Mouse (Mus musculus) lung, postnatal 10 days (tissue): ENCODE measurements at regions not wholly inside any gene's neighbourhood (a gene's known extent, or its start where the extent isn't known, plus 50 kb on each side); places are given as distances from the start of the nearest gene placed in this dataset.

Experiments
- DNase-seq: peaks from one replicate; pipeline ENCODE4 v3.0.0; 2021

DNA sequence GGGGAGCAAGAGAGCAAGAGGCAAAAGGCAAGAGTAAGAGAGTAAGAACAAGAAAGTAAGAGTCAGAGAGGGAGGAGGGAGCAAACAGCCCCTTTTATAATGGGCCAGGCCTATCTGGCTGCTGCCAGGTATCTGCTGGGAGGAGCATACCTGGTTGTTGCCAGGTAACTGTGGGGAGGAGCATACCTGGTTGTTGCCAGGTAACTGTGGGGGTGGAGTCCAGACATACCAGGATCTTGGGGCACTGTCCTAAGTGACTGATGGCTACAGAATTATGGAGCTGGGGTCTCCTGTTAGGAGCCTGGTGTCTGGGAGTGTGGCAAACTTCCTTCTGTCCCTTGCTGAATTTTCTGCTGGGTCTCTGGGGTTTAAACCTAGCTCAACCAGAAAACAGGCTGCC, 469.8 kb upstream of the Syt1 start:
- no peak for DNase-seq

DNA sequence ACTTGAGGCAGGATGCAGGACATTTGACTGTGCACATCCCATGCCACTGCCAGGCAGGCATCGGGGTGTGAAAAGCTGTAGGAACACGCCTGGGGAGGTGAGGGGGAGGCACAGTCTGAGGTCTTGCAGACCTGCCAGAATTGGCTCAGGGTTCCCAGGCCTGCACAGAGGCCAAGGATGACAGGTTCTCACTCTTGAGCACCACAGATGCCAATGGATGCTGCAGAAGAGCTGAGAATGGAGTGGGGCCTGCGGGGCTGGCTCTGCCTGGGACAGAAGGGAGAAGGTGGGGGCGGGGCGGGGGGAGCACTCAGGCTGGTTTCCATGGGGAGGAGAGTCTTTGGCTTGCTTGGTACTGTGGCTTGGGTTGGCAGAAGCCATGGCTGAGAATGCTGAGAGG, 469.2 kb upstream of the Syt1 start:
- DNase-seq: no peak

DNA sequence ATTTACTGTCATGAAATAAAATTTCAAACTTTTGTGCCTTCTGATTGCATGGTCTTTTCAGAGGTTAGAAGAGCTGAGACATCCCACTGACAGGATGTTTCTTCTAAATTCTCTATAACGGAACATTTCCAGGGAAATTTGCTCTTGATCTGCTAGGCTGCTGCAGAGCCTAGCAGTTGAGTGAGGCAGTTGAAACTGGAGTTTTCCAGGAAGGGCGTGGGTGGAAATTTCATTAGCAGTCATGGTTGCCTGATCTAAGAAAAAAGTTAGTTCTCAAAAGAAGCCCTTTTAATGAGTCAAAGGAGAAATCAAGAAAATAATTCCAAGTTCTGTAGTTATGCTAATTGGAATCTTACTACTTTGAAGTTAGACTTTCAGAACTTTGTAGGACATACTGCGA, 455.7 kb upstream of the Syt1 start:
- no peak for DNase-seq

DNA sequence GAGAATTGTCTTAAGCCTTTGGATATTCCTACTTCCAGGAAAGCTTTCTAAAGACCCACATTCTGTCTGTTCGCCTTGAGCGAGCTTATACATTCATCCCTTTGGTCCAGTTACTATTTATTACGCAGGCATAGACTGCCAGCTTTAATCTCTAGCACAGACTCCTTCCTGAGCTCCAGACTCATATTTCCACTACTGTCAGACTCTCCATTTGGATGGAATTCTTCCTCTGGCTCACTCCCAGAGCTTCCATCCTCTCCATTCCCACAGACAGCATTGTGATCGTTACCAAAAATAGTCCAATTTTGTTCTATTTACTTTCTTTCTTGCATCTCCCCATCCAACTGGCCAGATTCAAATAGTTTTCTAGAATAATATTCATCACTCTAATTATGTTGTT, 420.3 kb upstream of the Syt1 start:
- no peak for DNase-seq

DNA sequence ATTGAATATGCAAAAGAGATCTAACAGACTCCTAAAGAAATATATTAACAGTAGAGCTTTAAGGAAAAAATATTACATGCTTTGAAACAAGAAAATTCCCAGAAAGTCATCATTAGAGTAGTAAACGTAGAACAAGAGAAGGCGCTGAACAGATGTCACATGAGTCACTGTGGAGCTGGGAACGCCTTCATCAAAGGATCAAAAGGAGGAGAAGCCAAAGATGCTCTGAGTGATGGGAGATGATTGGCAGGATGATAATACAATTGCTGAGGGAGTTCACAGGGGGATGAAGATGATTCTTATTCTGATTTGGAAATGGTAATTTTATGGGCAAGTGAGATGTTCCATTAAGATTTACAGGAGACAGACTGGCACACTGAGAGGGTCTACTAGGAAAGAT, 417.1 kb upstream of the Syt1 start:
- no peak for DNase-seq

DNA sequence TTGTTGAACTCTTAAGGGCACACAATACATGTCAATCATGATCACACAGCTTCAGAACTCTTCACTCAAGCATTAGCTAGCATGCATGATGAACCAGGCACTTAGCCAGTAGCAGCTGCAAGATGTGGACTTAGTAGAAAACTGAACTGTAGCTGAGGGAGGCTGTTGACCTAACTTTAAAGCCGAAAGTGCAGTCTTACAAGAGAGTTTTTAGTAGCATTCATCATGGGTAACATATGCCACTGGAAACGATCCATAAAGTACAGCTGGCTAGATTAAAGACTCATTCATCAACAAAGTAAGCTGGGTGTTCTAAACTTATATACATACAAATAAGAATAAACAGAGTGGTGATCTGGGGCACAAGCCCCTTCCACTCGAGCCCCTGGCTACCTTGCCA, 396.2 kb upstream of the Syt1 start:
- no peak for DNase-seq

DNA sequence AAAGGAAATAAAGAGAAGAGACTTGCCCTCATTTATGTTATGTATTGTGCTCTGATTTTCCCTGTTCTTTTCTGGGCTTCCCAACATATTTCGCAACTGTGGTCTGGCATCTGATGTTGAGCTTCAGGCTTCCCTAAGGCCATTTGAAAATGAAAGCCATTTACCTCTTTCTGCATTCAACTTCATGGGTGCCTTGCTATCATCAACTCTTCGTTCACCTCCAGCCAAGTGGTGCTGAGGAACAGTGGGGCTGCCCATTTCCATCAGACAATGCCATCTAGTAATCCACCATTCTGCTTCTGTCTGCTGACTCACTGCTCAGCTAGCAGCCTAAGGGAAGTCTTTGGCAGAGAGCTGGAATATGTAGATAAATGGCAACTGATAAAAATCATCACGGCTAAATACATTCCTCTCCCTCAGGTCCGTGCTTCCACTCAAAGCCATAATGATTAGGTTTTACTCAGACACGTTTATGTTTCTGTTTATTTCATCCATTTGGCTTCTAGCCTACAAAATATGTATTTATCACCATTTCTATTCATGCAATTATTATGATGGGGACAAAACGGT, 394.4 kb upstream of the Syt1 start:
- DNase-seq: no peak

DNA sequence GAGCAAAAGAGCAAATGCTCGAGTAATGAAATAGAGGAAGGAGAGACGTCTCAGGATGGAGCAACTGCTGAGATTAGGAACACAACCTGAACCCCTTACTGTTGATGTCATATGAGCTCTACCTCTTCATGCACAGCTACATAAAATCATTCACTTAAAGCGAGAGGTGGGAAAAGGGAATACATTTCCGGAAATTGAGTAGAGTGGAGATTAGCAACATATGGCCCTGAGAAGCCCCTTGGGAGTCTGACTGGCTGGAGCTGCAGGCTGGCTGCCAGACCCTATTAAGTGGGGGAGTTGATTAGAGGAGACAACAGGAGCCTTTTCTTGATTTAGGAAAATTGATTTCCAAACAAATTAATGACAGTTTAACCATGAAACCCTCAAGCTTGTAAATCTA, 373.0 kb upstream of the Syt1 start:
- no peak for DNase-seq

DNA sequence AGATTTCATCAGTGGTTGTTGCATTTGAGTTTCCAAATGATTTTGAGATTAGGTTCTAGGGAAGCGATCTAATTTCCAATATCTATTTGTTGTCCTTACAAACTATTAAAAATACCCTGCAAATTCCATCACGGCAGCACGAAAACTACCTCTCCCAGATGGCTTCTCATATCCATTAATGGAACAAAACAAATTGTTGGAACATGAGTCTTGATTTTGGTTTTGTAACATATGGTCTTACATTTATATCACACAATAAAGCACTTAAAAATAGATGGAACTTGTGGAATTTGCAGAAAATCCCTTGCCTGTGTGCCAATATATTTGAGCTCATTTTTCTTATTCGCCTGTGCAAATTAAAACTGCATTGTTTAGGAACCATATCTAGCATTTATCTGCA, 368.1 kb upstream of the Syt1 start:
- DNase-seq: no peak

DNA sequence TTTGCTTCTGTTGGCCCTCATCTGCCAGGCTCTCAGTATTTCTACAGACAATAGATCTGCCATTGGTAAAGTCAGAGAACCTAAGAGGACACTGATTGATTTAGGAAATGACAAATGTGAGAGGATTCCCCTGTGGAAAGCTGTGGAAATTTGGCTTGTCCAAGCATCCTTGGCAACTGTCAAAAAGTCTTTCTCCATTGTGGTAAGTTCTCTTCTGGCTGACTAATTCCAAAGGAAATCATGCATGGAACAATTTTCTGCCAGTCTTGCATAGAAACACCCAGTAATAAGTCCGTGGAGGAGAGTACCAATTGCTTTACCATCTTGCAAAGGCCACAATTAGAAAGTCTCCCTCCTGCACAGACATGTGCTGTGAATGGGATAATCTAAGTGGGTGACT, 349.4 kb upstream of the Syt1 start:
- DNase-seq: no peak

DNA sequence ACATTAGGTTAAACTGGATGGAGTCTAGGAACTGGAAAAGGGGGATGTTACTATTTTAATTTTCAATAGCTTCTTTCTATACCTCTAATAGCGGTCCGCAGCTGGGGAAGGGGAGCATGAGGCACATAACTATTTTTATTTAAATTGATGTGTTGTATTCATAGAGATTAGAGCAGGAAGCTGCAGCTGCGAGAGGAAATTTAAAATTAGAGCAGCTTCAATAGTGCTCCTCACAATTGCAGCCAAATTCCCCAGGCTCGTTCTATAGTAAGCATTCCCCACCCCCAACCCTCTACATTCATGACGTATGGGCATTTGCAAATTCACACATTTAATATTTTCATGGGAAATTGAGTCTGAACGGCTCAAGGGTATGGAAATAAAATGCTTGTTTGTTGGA, 348.0 kb upstream of the Syt1 start:
- DNase-seq: no peak

DNA sequence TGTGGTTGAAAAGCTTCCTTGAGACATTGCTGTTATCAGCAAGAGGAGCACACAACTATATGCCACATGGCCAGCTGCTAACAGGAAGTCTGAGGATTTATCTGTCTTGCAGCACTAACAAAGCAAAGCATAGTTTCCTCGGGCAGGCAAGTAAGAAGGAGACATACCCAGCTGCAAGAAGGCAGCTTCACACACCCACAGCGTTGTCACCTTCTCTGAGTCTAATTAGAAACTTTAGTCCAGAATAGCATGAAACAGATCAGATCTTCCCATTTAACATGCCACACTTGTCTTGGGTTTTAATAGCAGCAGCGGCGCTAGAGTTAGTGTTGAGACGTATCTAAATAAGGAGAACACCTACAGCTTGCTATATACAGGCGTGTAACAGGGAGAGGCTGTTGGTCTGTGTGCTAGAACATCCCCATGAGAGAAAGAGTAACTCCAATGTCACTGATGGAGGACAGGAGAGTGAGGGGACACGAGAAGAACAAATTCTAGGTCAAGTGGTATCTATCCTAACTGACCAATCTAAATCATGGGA, 322.1 kb upstream of the Syt1 start:
- DNase-seq: no peak

DNA sequence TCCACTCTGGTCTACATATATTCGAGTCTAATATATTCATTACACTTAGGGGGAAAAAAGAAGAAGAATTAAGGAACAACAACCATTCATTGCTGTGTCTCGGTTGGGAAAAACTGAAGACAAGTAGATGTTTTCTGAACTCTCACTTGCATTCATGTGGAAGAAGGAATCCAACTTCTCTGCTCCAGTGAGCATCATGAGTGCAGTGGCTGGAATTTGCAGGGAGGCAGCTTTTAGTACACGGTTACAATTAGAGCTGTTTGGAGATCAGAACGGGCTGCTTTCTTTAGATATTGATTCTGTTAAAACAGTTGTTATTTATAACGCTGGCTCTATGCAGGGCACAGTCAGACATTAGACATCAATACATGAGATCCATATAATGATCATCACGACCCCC, 298.5 kb upstream of the Syt1 start:
- no peak for DNase-seq

DNA sequence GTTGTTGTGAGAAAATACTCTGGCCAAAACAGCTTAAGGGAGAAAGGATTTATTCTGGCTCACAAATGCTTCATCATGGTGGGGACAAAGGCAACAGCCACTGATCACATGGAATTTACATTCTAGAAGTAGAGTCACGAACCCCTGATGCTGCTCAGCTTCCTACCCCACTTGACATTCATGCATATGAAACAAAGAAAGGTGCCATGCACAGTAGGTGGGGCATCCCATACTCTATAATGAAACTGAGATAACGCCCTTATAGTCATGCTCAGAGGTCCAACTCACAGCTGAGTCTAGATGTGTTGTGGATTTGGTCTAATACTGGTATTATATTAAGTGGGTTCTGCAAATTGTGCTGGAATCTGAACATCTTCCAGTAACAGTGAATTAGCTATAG, 289.4 kb upstream of the Syt1 start:
- no peak for DNase-seq

DNA sequence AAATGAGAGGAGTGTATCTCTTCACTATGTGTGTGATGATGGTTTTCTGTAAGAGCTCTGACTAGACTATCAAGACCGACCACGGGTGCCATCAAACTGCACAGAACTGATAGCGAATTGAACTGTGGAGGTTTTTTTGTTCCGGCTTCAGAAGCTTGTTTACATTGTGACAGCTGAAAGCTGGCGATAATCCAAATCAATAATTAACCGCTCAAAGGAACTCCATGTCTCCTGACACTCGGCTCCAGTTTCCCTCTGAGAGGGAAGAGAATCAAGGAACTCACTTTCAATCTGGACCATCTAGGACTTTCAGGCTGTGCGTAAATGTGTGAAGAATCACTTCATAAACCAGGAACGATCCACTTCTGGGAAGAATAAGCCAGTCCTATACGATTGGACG, 289.0 kb upstream of the Syt1 start:
- DNase-seq: no peak

DNA sequence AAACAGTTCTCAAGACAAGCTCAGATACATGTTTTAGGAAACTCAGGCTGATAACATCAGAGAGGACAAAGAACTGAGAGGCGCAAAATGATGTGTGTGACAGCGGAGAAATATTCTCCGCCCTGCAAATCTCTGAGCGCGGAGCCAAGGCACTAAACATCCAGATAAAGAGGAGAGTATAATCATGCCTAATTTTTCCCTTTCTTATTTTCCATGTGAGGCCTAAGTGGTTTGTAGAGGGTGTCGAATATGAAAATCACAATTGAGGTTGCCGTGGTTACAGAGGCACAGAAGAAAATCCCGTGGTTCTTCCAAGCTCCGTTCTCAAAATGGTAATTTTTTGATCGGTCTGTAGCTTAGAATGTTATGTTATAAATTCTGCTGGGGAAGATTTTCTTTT, 272.6 kb upstream of the Syt1 start:
- DNase-seq: no peak

DNA sequence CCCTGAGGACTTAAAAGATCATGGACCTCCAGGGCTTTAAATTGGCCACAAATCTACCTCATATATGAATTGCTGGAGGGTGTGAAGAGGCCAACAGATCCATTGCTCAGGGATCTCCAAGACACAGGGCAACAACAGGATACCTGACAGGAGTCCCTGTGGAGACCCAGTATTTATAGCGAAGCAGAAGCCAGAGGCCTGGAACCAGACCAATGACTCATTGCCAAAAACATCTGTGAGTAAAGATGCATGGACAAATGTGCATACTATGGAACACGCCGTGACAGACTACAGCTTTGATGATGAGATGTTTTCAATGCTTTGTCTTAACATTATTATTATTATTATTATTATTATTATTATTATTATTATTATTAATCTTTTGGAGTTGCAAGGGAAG, 239.0 kb upstream of the Syt1 start:
- no peak for DNase-seq

DNA sequence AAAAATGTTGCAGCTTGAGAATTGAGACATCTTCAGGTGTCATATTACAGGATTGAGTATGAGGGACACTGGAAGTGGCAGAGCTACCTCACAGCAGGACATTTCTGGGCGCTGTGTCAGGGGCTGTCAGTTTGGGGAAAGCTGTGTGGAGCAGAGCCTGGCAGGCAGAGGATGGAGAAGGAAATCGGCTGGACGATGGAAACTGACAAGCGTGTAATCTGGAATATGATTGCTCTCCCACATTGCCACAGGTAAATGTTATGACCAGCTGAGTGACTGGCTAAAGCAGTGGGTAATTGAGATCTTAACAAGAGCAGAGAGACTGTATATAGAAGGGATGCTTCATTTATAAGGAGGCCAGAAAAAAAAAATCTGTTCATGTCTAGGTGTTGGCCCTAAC, 235.5 kb upstream of the Syt1 start:
- DNase-seq: no peak

DNA sequence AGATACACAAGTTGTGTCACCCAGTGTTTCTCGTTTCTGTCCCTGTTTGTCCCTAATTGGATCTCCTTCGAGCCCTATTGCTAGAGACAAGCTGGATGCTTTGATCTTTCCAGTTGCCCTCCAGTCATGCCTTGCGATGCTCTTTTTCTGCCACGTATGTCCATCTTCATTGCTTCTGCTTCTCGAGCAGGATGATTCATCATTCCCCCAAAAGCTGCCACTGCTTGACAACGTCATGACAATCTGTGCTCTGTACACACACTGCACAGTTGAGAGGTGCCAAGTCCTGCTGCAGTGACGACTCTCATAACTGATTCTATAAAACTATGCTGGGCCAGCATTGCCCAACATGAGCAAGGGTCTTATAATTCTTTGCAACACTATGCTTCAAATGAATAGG, 226.2 kb upstream of the Syt1 start:
- DNase-seq: no peak

DNA sequence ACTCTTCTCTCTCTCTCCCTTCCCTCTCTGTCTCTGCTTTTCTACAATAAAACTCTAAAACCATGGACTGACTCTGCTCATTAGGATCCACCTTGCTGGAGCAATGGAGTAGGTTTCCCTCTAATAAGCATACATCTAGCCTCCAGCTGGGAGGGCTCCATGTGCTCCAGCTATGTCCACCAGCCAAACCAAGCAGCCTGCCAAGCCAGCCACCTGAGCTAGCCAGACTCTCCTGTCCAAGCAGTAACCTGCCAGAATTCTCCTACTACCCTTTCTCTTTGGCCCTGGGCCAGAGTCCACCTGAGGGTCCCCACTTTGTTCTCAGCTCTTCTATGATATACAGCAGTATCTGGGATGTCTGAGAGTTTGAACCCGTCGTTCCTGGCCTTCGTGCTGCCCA, 216.2 kb upstream of the Syt1 start:
- no peak for DNase-seq

DNA sequence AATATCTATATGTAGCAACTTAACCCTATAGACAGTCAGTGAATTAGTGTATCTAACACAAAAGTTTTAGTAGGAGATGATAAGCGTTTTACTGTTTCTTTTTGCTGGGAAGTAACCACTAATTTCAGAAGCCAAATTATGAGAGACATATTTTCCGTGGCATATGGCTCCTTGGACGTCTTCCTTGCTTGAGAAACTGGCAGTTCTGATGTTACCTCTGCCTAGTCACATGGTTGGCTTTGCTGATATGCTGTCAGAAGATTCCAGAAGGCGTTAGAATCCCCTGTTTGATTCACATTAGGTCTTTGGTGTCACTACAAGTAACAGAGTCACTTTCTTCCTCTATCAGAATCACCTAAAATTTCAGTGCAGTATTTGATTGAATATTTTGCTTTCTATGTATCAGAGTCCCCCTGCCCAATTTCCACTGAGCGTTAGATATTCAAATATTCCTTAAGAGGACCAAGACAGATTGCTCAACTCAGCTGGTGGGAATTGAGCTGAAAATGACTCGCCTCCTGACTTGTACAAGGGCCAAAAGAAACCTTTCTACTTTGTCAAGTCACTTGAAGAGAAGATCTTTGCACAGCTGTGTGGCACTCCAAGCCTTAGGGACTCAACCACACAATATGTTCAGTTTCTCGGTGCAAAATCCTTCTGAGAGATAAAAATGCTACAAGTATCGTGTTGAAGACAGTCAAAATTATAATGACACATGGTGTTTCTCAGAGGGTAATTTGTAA, 178.2 kb upstream of the Syt1 start:
- no peak for DNase-seq

DNA sequence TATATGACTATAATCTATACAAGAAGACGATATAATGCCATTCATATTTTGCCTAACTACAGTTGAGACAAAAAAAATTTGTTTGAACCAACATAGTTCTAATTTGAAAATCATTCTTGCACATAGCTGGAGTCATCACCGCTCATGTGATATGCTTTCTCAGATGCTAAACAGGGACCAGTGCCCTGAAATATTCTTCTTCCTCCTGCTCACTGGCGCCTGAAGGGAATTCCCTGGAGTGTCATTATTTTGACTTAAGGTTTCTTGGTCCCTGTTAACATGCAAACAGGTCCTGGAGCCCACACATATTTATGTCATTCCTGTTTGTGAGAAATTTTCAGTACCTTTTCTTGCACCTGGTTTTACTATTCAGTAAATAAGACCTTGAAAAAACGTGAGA, 177.5 kb upstream of the Syt1 start:
- DNase-seq: no peak

DNA sequence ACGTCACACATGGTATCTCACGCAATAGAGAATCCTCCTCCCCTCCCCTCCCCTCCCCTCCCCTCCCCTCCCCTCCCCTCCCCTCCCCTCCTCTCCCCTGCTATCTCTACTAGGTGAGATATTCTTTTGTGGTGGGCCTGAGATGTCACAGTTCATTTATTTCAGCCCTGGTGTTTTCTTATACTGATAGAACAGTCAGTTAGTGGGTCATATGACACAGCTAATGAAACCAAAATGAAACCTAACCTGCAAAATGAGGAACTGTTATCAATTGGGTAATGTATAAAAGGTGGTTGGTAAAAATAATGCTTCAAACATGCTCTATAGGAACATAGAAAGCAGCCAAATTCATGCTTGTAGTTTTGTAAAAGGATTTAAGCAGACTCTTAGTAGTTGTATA, 174.5 kb upstream of the Syt1 start:
- no peak for DNase-seq

DNA sequence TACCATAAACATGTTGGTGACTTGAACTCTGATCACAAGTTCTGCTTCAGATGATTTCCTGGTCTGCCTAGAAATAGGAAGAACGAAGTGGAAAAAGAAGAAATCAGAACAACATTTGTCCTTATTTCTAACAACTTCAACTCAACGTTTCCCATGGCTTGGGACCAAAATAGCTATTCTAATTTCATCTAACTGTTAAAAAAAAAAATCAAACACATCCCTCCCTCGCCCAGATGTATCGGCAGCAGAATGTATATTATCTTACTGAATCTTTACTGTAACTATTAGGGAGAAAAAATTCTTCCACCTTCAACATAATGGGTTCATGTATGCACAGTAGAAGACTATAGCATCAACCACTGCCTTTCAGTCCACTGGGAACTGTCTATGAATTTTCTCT, 169.7 kb upstream of the Syt1 start:
- DNase-seq: no peak

DNA sequence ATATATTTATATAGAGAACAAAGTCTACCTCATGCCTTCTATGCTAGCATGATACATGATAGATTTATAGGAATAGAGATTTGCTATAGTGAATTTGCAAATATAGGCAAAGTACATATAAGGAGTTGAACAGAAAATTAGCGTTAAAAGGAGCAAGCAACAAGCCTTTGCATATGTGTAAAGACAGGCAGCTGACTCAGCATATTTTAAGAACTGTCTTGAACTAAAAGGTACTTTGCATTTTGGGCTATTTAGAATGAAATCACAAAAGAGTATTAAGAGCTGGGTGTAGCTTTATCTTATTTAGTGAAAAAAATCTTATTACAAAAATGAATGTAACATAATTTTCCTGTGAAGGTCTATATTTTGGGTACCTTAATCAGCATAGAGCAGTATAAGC, 149.9 kb upstream of the Syt1 start:
- no peak for DNase-seq
